Mouse (Mus musculus) heart, adult 2 months (tissue): ENCODE data around the gene Fkbpl. TPM values are rescaled to one million over a fixed set of nuclear protein-coding genes. Genes with fewer than 3 reads are reported as not detected.

Source experiments
- DNase-seq, 2 experiments: peaks; one replicate each; pipeline ENCODE4 v3.0.0; 2021
- H3K27ac ChIP-seq: fragments of 200-600 bp; 2 replicates; pipeline ENCODE4 v1.8.1; 2022
- H3K27me3 ChIP-seq: fragments of 200-500 bp; 2 replicates; pipeline ENCODE4 v1.6.1; 2012; ENCODE audit warnings: mild to moderate bottlenecking, low read length, inconsistent platforms, mixed read lengths; ENCODE audit not compliant: control insufficient read depth, insufficient read depth
- H3K36me3 ChIP-seq: fragments of 200-500 bp; 2 replicates; pipeline ENCODE4 v1.6.1; 2012; ENCODE audit warnings: low read length, inconsistent platforms; ENCODE audit not compliant: control insufficient read depth, insufficient read depth
- H3K4me1 ChIP-seq: fragments of 200-500 bp; 2 replicates; pipeline ENCODE4 v1.6.1; 2011; ENCODE audit warnings: low read length; ENCODE audit not compliant: control insufficient read depth, insufficient read depth
- H3K4me3 ChIP-seq: fragments of 200-600 bp; 2 replicates; pipeline ENCODE4 v1.8.1; 2022
- H3K79me2 ChIP-seq: fragments of 200-500 bp; replicated peaks from 2 replicates; pipeline ENCODE4 v1.6.1; 2012; ENCODE audit warnings: mild to moderate bottlenecking, inconsistent platforms, low read length, moderate library complexity, mixed read lengths; ENCODE audit not compliant: control insufficient read depth, insufficient read depth
- H3K9ac ChIP-seq: fragments of 200-500 bp; 2 replicates; pipeline ENCODE4 v1.6.1; 2012; ENCODE audit warnings: low read depth, mild to moderate bottlenecking, control low read depth, inconsistent platforms, low read length, mixed read lengths
- CTCF ChIP-seq: fragments of 200-600 bp; IDR thresholded peaks from 2 replicates; pipeline ENCODE4 v1.8.1; 2022; ENCODE audit warnings: antibody characterized with exemption, mild to moderate bottlenecking, moderate library complexity
- EP300 ChIP-seq: fragments of 200-500 bp; IDR thresholded peaks from 2 replicates; pipeline ENCODE4 v1.6.1; 2011; ENCODE audit warnings: low read depth, low read length, control low read depth; ENCODE audit not compliant: insufficient read depth
- POLR2A ChIP-seq: fragments of 200-500 bp; IDR thresholded peaks from 2 replicates; pipeline ENCODE4 v1.6.1; 2011; ENCODE audit warnings: mild to moderate bottlenecking, low read depth, low read length, control low read depth; ENCODE audit not compliant: insufficient read depth
- WGBS: fragments of 180-500 bp; shearing (Covaris S2); methylation state at CpG from one replicate; pipeline ENCODE4 v1.1.7; 2018; 5-methylcytosine and 5-hydroxymethylcytosine counted together
- intact Hi-C: fragments of 180-260 bp; cut with DNase I; formaldehyde crosslinking; loops from one replicate; pipeline ENCODE4 v1.15.1; 2025
- polyA plus RNA-seq: library from polyadenylated mRNA; depleted of rRNA; stranded (reverse); fragments of >200 nt; gene quantifications from 2 replicates; pipeline ENCODE4 v1.2.3, GENCODE M21; 2012
- total RNA-seq, 2 experiments: library from RNA; stranded (reverse); gene quantifications; 2 replicates each; pipeline ENCODE4 v1.2.3; 2021

Fkbpl gene
- total and polyA plus RNA-seq, 3 experiments, result 4.0 to 7.9 (median 7.9) TPM

DNA sequence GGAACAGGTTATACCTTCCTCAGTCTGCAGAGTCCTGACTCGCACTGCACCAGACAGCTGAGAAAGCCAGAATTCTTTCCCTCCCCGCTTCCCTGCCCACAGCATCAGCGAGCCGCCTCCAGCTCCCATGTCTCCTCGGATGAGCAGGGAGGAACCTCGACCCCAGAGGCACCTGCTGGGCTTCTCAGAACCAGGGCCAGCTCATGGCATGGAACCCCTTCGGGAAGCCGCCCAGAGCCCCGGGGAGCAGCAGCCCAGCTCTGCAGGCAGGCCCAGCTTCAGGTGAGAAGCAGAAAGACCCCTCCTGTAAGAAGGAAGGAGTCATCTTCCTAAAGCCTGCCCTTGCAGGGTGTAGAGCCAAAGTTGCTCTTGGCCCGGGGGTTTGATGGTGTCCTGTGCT, 8.0 kb downstream of the Fkbpl start:
- Histone ChIP-seq H3K36me3 (no peaks in the 10 kb centered on the region), H3K79me2 (no peaks in the 10 kb centered on the region; the same call in 1 of the 2 replicates), H3K4me3 (no peak overlapping the region), H3K9ac (no peak overlapping the region), H3K4me1 (peaks cover 24% of the 10 kb centered on the region), H3K27me3 (no peaks in the 10 kb centered on the region), H3K27ac (no peak overlapping the region)
- DNase-seq, result no peak
- intact Hi-C loops, result no loop called here
- 92% methylated on average over 10 of the region's 10 CpGs for WGBS
- no peak for TF ChIP-seq EP300
- no peak for TF ChIP-seq POLR2A
- TF ChIP-seq CTCF, result no peak

DNA sequence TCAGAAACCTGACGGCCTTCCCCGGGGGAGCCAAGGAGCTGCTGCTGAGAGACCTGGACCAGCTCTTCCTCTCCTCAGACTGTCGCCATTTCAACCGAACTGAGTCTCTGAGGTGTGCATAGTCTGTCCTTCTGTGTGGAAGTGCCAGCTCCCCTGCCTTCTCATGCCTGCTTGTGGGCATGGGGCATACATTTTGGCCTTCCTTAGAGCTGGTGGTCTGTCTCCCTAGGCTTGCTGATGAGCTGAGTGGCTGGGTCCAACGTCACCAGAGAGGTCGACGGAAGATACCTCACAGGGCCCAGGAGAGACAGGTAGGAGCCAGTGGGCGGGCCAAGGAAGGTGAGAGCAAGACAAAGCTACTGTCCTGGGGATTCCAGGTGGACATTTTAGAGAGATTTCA, 8.4 kb downstream of the Fkbpl start:
- H3K79me2 ChIP-seq, result no peaks in the 10 kb centered on the region
- TF ChIP-seq CTCF (no peak), POLR2A (no peak), EP300 (no peak)
- no peaks in the 10 kb centered on the region for H3K36me3 ChIP-seq
- WGBS, result 91% methylated on average over 8 of the region's 8 CpGs
- H3K27ac ChIP-seq, result no peak overlapping the region
- no peak overlapping the region for H3K4me3 ChIP-seq
- no peak overlapping the region for H3K9ac ChIP-seq
- H3K27me3 ChIP-seq, result no peaks in the 10 kb centered on the region
- DNase-seq, result no peak
- intact Hi-C loops, result no loop called here
- peaks cover 23% of the 10 kb centered on the region for H3K4me1 ChIP-seq

DNA sequence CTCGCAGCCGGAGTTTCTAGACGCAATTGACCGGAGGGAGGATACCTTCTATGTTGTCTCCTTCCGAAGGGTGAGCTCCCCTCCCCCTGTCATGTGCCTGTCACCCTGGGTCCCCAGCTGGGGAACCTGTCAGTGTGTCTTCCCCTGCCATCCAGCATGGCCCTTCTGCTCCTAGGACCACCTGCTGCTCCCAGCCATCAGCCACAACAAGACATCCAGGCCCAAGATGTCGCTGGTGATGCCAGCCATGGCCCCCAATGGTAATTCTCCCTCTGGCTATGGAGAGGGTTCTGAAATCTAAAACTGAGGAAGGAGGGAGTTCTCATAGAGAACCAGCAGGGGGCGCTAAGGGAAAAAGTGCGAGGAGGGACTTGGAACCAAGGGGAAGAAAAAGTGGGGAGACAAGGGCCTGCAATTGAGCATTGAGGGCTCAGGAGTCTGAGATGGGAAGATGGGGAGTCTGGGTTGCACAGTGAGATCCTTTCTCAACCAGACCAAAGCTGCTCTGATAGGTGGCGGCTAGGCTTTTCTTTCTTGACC, 9.3 kb downstream of the Fkbpl start:
- peak overlapping the region; percentile 83 for H3K27ac ChIP-seq
- no peak overlapping the region for H3K9ac ChIP-seq
- peak; percentile 61 to 76 for DNase-seq
- H3K27me3 ChIP-seq, result no peaks in the 10 kb centered on the region
- H3K4me3 ChIP-seq, result no peak overlapping the region
- peaks cover 23% of the 10 kb centered on the region for H3K4me1 ChIP-seq
- TF ChIP-seq EP300 (no peak), CTCF (peak; percentile 93)
- 68% methylated on average over 9 of the region's 9 CpGs for whole genome bisulfite sequencing
- no peaks in the 10 kb centered on the region for H3K79me2 ChIP-seq
- intact Hi-C loops, result loop anchor here (1.0 to 2.0 kb wide), 2 partner anchors 27 to 59 kb away; no protein-coding TSS in a partner anchor
- H3K36me3 ChIP-seq, result no peaks in the 10 kb centered on the region

DNA sequence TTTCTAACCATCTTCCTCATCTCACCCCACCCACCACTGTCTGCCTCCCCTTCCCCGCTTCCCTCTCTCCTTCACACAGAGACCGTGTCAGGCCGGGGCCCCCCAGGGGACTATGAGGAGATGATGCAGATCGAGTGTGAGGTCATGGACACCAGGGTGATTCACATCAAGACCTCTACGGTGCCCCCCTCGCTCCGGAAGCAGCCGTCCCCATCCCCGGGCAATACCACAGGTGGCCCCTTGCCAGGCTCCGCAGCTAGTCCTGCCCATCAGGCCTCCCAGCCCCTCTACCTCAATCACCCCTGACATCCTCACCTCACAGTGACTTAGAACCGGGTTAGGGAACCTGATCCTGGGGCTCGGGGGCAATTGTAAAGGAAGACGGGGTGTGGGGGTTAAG, 9.8 kb downstream of the Fkbpl start:
- intact Hi-C loops, result loop anchor here (1.0 to 2.0 kb wide), 2 partner anchors 26 to 59 kb away; no protein-coding TSS in a partner anchor
- H3K4me1 ChIP-seq, result peaks cover 26% of the 10 kb centered on the region
- H3K79me2 ChIP-seq, result no peaks in the 10 kb centered on the region
- H3K9ac ChIP-seq, result no peak overlapping the region
- H3K27me3 ChIP-seq, result no peaks in the 10 kb centered on the region
- 76% methylated on average over 13 of the region's 13 CpGs for WGBS
- H3K27ac ChIP-seq, result peak overlapping the region; percentile 83
- TF ChIP-seq POLR2A (no peak), EP300 (no peak), CTCF (no peak)
- no peaks in the 10 kb centered on the region for H3K36me3 ChIP-seq
- no peak overlapping the region for H3K4me3 ChIP-seq
- DNase-seq, result peak in 1 of 2 experiments; percentile 54

DNA sequence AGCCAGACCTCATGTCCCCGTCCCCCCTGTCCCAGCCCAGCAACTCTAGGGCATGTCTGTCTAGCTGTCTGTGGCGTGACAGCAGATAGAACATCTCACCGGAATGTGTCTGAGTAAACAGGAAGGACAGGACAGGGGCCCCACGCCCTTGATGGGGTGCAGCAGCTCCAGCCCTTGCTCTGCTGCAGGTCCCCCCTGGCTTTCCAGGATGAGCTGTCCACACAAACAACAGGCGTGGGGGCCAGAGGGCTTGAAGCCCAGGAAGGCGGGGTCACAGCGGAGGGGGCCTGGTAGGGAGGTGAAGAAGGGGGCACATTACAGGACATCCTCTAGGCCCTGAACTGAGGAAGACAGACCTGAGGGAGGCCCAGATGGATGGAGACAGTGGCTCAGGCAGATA, 10.6 kb downstream of the Fkbpl start:
- 34% methylated on average over 7 of the region's 7 CpGs for WGBS
- H3K9ac ChIP-seq, result peak overlapping the region; percentile 4; the same call in 1 of the 2 replicates
- no peaks in the 10 kb centered on the region for H3K36me3 ChIP-seq
- no peak overlapping the region for H3K4me3 ChIP-seq
- H3K27ac ChIP-seq, result peak overlapping the region; percentile 83
- H3K79me2 ChIP-seq, result no peaks in the 10 kb centered on the region
- peak in 1 of 2 experiments; percentile 84 for DNase-seq
- intact Hi-C loops, result loop anchor here (2.0 to 5.0 kb wide), 2 partner anchors 26 to 37 kb away; no protein-coding TSS in a partner anchor
- TF ChIP-seq EP300 (no peak), POLR2A (no peak; the same call in none of the 2 replicates), CTCF (no peak)
- no peaks in the 10 kb centered on the region for H3K27me3 ChIP-seq
- peaks cover 26% of the 10 kb centered on the region for H3K4me1 ChIP-seq

DNA sequence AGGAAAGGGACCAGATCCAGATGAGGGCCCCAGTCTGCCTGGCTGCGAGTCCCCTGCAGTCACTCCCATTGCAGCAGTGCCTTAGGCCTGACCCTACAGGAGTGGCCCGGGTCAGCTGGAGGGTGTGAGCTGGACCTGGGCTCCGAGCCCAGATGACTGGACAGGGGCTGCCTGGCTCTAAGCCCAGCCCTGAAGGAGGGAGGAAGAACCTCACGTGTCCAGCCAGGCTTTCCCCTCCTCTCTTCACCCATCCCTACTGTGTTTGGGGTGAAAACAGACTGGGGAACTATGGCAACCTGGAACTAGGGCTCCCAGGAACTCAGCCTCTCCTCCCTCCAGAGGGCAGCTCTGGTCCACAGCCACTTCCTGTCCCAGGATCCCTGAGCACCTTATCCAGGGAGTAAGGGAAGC, 11.0 kb downstream of the Fkbpl start:
- no peaks in the 10 kb centered on the region for H3K27me3 ChIP-seq
- DNase-seq, result peak; percentile 93 to 96
- 0% methylated on average over 4 of the region's 4 CpGs for WGBS
- H3K79me2 ChIP-seq, result no peaks in the 10 kb centered on the region
- H3K36me3 ChIP-seq, result no peaks in the 10 kb centered on the region
- peaks cover 26% of the 10 kb centered on the region for H3K4me1 ChIP-seq
- intact Hi-C loops, result loop anchor here (2.0 to 5.0 kb wide), 2 partner anchors 25 to 37 kb away; no protein-coding TSS in a partner anchor
- peak overlapping the region; percentile 4; the same call in 1 of the 2 replicates for H3K9ac ChIP-seq
- peak overlapping the region; percentile 83 for H3K27ac ChIP-seq
- no peak overlapping the region for H3K4me3 ChIP-seq
- TF ChIP-seq CTCF, result peak; percentile 61
- peak; percentile 76 for TF ChIP-seq EP300
- peak; percentile 41; the same call in 1 of the 2 replicates for TF ChIP-seq POLR2A
